Mouse (Mus musculus) heart, postnatal 0 days (tissue): ENCODE results near the gene Ipo4. TPM values are rescaled to one million over a fixed set of nuclear protein-coding genes. Genes with fewer than 3 reads are reported as not detected.
A peak's percentile ranks its signal among the peaks of the same experiment; 100 is the strongest.

ENCODE experiments used
- ATAC-seq: fragments of 200-750 bp; cut with Nextera tagmentation; 2 replicates; pipeline ENCODE4 v1.8.0; 2017; ENCODE audit warnings: low read depth, moderate number of reproducible peaks, moderate library complexity; ENCODE audit not compliant: insufficient read depth
- DNase-seq: peaks from one replicate; pipeline ENCODE4 v3.0.0-alpha.2; 2016; ENCODE audit warnings: low spot score
- H3K27ac ChIP-seq: fragments of 300-500 bp; sonication (generic); 2 replicates; pipeline ENCODE4 v1.5.1; 2014; ENCODE audit warnings: low read depth, mild to moderate bottlenecking
- H3K27me3 ChIP-seq: fragments of 300-500 bp; sonication (generic); 2 replicates; pipeline ENCODE4 v1.6.1; 2014; ENCODE audit warnings: low read length, mixed read lengths; ENCODE audit not compliant: control insufficient read depth, insufficient read depth
- H3K36me3 ChIP-seq: fragments of 300-500 bp; sonication (generic); replicated peaks from 2 replicates; pipeline ENCODE4 v1.6.1; 2014; ENCODE audit warnings: low read length, mixed read lengths; ENCODE audit not compliant: control insufficient read depth, insufficient read depth
- H3K4me1 ChIP-seq: fragments of 300-500 bp; sonication (generic); 2 replicates; pipeline ENCODE4 v1.6.1; 2014; ENCODE audit warnings: antibody characterized with exemption; ENCODE audit not compliant: control insufficient read depth, insufficient read depth
- H3K4me2 ChIP-seq: fragments of 300-500 bp; sonication (generic); 2 replicates; pipeline ENCODE4 v1.6.1; 2014; ENCODE audit warnings: low read depth, mild to moderate bottlenecking, low read length, moderate library complexity
- H3K4me3 ChIP-seq: fragments of 300-500 bp; sonication (generic); 2 replicates; pipeline ENCODE4 v1.5.1; 2014; ENCODE audit warnings: low read depth, low read length
- H3K9ac ChIP-seq: fragments of 300-500 bp; sonication (generic); replicated peaks from 2 replicates; pipeline ENCODE4 v1.6.1; 2014; ENCODE audit warnings: low read depth, low read length, mixed read lengths
- H3K9me3 ChIP-seq: fragments of 300-500 bp; sonication (generic); replicated peaks from 2 replicates; pipeline ENCODE4 v1.6.1; 2016; ENCODE audit warnings: low read length; ENCODE audit not compliant: control insufficient read depth
- CTCF ChIP-seq: IDR thresholded peaks from 2 replicates; pipeline ENCODE4 v1.5.1; 2016; ENCODE audit warnings: antibody characterized with exemption, control low read depth, low read depth
- EP300 ChIP-seq: IDR thresholded peaks from 2 replicates; pipeline ENCODE4 v1.6.1; 2016; ENCODE audit warnings: antibody characterized with exemption, low read depth
- WGBS: fragments of 180-500 bp; shearing (Covaris S2); extraction: QIAGEN DNeasy Blood & Tissue Kit; methylation state at CpG from one replicate; pipeline ENCODE4 v1.1.7; 2014; 5-methylcytosine and 5-hydroxymethylcytosine counted together
- polyA plus RNA-seq: library from polyadenylated mRNA; unstranded; fragments of >200 nt; fragmentation: Nextera tagmentation; extraction: Ambion mirVana; gene quantifications from 2 replicates; pipeline ENCODE4 v1.2.1, GENCODE M21; 2015
- total RNA-seq: library from RNA; depleted of rRNA; stranded (reverse); fragments of >200 nt; gene quantifications from 2 replicates; pipeline ENCODE4 v1.2.3, GENCODE M21; 2014; ENCODE audit warnings: low replicate concordance

Ipo4 gene
- total and polyA plus RNA-seq, 2 experiments from 2014 or later = 37.6 to 49.8 TPM

DNA sequence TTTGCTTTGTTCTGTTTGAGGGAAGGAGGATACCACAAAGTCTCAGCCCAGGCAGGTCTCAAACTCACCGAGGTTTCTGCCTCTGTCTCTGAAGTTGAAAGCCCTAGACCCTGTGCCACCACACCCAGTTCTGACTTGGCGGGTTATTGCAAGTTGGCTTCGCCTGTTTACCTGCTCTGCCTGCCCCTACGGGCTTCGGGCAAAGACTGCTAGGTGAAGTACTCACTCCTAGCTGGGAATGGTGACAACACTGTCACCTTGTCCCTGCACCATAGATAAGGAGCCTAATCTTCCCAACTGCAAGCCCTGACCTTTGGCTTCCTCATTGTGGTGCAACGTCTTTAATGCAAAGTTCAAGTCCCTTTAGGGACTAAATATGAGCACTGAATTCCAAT lies 50.2 kb downstream of the Ipo4 start:
- H3K36me3 ChIP-seq = peaks cover 29% of the 10 kb centered on the region
- peak overlapping the region; percentile 81 for H3K27ac ChIP-seq
- 40% methylated on average over 6 of the region's 6 CpGs for WGBS
- no peak for ATAC-seq
- peak overlapping the region; percentile 96 for H3K4me2 ChIP-seq
- peak overlapping the region; percentile 77 for H3K4me3 ChIP-seq
- H3K27me3 ChIP-seq = no peaks in the 10 kb centered on the region
- no peak for DNase-seq
- TF ChIP-seq EP300 (no peak), CTCF (no peak)
- no peak overlapping the region for H3K9ac ChIP-seq
- no peaks in the 10 kb centered on the region for H3K9me3 ChIP-seq
- H3K4me1 ChIP-seq = peaks cover 11% of the 10 kb centered on the region; the same call in 1 of the 2 replicates

- peak within 1 kb of the TSS; percentile 67 for H3K9ac ChIP-seq
- peaks cover 35% of the 10 kb centered on the region for H3K36me3 ChIP-seq
- peaks cover 11% of the 10 kb centered on the region; the same call in 1 of the 2 replicates for H3K4me1 ChIP-seq
- peak within 1 kb of the TSS; percentile 77 for H3K4me3 ChIP-seq
- no peak for TF ChIP-seq EP300
- TF ChIP-seq CTCF = no peak
- WGBS = 2% methylated on average over 43 of the region's 43 CpGs
- ATAC-seq (peak; percentile 91), DNase-seq (peak; percentile 76)
- no peaks in the 10 kb centered on the region for H3K27me3 ChIP-seq
- H3K27ac ChIP-seq = peak within 1 kb of the TSS; percentile 81
- no peaks in the 10 kb centered on the region for H3K9me3 ChIP-seq
- peak within 1 kb of the TSS; percentile 96 for H3K4me2 ChIP-seq
Observed at GRCm38 (mm10) chr14:55584702-55585565, 50.8 kb downstream of the Ipo4 start, which contains the start of gene Emc9. Emc9 (minus strand) TSS chr14:55585302.

DNA sequence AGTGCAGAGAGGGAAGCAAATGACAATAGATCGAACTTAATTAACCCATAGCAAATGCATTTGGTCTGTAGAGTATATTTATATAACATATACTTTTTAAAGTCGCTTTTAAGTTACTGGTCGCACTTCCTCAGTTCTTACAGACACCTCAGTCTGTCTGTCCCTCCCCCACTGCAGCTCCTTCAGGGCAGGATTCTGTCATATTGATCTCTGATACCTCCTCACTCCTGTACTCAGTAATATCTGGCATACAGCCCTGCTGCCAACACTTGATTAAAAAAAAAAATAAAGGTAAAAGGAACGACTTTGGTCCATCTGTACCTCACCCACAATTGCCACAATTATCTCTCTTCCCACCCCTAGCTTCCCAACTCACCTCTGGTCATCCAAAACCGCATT lies 51.5 kb downstream of the Ipo4 start:
- DNase-seq (no peak), ATAC-seq (no peak)
- H3K4me1 ChIP-seq = peaks cover 12% of the 10 kb centered on the region; the same call in 1 of the 2 replicates
- WGBS = 48% methylated on average over 5 of the region's 5 CpGs
- H3K36me3 ChIP-seq = peaks cover 39% of the 10 kb centered on the region
- no peaks in the 10 kb centered on the region for H3K9me3 ChIP-seq
- H3K27me3 ChIP-seq = no peaks in the 10 kb centered on the region
- no peak for TF ChIP-seq EP300
- TF ChIP-seq CTCF = no peak
- H3K9ac ChIP-seq = peak overlapping the region; percentile 67
- H3K4me3 ChIP-seq = peak overlapping the region; percentile 77
- H3K27ac ChIP-seq = peak overlapping the region; percentile 81; the same call in 1 of the 2 replicates
- peak overlapping the region; percentile 96 for H3K4me2 ChIP-seq

DNA sequence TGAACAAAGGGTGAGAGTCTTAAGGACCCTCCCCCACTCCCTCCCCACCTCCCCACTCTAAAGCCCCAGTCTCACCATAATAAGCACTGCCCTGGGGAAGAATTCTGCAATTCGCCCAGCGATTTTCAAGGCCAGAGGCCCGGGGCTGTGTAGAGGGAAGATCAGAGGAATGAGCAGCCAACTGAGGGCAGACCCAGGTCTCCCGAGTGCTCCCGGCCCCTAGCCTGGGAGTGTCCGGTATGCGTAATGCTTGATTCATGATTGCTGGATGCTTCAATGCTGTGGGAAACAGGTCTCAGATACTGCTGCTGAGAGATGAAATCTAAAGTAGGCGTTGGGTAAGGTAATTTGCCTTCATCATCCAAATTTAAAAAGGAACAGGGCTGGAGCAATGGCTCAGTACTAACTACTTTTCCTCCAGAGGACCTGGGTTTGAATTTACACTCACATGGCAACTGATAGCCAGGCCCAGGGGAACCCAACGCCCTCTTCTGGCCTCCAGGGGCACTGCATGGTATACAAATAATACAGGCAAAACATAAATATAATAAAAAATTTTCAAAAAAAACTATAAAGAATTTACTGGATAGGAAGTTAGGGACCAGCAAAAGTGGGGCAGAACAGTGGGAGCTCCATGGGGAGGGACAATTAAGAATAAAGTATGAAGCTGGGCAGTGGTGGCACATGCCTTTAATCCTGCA lies 53.6 kb downstream of the Ipo4 start:
- no peak for ATAC-seq
- Histone ChIP-seq H3K9ac (no peak overlapping the region), H3K9me3 (no peaks in the 10 kb centered on the region), H3K4me3 (no peak overlapping the region), H3K4me2 (no peak overlapping the region), H3K4me1 (peaks cover 20% of the 10 kb centered on the region; the same call in 1 of the 2 replicates), H3K27ac (no peak overlapping the region), H3K27me3 (no peaks in the 10 kb centered on the region), H3K36me3 (peaks cover 27% of the 10 kb centered on the region)
- DNase-seq = no peak
- TF ChIP-seq CTCF (no peak), EP300 (no peak)
- WGBS = 76% methylated on average over 9 of the region's 9 CpGs

DNA sequence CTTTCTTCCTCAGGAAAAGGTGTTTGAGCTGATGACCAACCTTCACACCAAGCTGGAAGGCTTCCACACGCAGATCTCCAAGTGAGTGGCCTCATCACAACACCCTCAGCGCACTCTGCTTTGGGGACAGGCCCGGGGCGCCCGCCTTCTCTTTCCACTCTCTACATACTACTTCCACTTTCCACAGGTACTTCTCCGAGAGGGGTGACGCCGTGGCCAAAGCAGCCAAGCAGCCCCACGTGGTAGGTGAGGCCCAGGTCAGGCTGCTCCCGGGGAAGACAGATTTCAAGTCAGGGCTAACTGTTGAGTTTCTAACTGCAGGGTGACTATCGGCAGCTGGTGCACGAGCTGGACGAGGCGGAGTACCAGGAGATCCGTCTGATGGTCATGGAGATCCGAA lies 55.0 kb downstream of the Ipo4 start:
- 93% methylated on average over 16 of the region's 16 CpGs for WGBS
- ATAC-seq = no peak
- Histone ChIP-seq H3K9ac (no peak overlapping the region), H3K27me3 (no peaks in the 10 kb centered on the region), H3K27ac (no peak overlapping the region), H3K4me1 (peaks cover 16% of the 10 kb centered on the region; the same call in 1 of the 2 replicates), H3K4me3 (no peak overlapping the region), H3K9me3 (no peaks in the 10 kb centered on the region), H3K36me3 (peaks cover 27% of the 10 kb centered on the region), H3K4me2 (no peak overlapping the region)
- DNase-seq = no peak
- TF ChIP-seq EP300 = no peak
- TF ChIP-seq CTCF = no peak
